Mouse (Mus musculus): ENCODE data around the gene Unk.
"Not testable (repeated sequence)": the region's sequence is repeated elsewhere in the genome, so short reads cannot be mapped to it uniquely, and the experiment has no call there.

Unk gene

DNA sequence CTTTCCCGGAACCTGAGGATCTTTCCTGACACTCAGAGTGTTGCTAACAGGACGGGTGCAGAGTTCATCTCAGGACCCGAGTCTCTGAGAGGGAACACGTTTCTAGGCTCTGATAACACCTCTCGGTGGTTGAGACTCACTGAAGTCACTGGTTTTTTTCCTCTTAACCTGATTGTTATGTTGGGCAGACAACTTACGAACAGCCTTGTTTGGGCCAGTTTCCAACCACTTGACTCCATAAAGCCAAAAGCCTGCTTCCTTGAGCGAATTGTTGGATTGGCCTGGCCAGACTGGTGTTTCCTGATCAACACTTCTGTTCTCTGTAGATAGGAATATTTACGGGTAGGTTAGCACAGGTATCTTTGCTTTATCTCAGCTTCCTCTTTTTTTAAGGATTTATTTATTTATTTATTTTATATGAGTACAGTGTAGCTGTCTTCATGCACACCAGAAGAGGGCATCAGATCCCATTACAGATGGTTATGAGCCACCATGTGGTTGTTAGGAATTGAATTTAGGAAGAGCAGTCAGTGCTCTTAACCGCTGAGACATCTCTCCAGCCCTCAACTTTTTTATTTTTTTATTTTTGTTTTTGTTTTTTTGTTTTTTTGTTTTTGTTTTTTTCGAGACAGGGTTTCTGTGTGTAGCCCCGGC lies 58.7 kb downstream of the Unk start:
- DNase-seq (ENCODE audit: low spot score) = no peak

DNA sequence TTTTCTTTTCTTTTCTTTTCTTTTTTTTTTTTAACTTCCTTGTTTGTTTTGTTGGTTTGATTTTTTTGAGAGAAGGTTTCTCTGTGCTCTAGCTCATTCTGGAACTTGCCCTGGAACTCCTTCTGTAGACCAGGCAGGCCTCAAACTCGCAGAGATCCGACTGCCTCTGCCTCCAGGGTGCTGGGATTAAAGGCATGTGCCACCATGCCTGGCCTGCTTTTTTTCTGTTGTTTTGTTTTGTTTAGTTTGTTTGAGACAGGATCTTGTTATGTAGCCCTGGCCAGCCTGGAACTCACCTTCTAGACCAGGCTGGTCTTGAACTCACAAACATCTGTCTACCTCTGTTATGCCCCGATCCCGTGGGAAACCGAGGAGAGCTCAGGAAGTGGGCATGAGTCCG lies 59.4 kb downstream of the Unk start:
- DNase-seq (ENCODE audit: low spot score) = no peak

DNA sequence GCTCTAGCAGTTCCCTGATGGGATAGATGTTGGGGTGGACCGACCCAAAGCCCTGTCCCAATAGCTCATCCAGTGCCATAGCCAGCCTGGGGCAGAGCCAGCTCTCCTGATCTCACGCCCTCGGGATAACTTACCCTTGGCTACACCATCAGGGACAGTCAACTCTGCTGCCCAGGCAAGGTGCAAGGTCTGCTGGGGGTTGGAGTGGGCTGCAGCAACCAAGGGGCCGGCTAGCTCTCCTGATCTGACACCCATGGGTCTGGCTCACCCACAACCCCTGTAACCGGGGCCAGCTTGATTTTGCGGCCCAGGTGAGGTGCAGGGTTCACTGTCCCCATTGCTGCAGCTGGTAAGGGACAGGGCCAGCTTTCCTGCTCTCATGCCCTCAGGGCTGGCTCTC lies 61.5 kb downstream of the Unk start:
- no peak for DNase-seq (ENCODE audit: low spot score)

DNA sequence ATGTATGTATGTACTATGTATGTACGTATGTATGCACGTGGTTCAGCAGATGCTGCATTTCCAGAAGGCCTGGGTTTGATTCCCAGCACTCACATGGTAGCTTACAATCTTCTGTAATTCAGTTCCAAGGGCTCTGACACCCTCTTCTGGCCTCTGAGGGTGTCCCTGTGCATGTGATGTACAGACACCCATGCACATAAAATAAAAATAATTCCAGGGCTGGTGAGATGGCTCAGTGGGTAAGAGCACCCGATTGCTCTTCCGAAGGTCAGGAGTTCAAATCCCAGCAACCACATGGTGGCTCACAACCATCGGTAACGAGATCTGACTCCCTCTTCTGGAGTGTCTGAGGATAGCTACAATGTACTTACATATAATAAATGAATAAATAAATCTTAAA lies 62.8 kb downstream of the Unk start:
- not testable (repeated sequence) for DNase-seq (ENCODE audit: low spot score)

DNA sequence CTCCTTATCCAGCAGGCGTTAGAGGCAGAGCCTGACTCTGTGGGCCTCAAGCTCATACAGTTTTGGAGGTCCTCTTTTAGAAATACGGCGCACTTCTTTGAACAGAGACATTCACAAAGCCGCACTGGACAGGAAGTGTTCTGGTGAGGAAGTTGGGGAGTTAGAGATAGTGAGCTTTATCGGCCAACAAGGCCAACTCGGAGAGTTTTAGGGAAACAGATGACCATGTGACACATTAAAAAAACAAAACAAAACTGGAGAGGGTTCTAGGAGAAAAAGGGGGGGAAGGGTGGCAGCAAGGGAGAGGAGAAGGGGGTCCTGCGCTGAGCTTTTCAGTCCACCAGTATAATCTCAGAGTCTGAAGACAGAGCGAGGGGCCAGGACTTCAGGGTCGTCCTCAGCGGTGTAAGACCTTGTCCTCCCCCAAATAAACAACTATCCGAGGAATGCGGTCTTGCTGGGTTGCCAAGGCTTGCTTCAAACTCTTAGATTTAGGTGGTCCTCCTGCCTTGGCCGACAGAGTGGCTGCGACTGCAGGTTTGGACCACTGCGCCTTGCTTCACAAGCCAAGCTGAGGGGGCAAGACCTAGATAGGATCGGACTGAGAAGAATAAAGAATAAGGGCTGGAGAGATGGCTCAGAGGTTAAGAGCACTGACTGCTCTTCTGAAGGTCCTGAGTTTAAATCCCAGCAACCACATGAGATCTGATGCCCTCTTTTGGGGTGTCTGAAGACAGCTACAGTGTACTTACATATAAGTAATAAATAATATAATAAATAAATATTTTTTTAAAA lies 63.8 kb downstream of the Unk start:
- peak; percentile 60 for DNase-seq (ENCODE audit: low spot score)

DNA sequence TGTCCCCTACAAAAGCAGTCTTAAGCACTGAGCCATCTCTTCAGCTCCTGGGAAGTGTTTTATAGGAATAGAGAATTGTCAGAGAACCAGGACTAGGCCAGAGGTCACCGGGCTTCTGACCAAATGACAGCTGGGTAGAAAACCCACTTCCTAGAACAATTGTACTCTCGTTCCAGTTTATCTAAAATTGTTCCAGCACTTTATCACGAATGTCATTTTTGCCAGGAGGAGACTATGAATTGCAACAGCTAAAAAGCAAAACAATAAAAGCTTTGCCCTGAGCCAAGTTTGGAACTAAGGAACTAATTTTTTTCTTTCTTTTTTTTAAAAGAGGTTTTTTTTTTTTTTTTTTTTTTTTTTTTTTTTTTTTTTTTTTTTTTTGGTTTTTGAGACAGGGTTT lies 65.5 kb downstream of the Unk start:
- DNase-seq (ENCODE audit: low spot score) = peak; percentile 70

DNA sequence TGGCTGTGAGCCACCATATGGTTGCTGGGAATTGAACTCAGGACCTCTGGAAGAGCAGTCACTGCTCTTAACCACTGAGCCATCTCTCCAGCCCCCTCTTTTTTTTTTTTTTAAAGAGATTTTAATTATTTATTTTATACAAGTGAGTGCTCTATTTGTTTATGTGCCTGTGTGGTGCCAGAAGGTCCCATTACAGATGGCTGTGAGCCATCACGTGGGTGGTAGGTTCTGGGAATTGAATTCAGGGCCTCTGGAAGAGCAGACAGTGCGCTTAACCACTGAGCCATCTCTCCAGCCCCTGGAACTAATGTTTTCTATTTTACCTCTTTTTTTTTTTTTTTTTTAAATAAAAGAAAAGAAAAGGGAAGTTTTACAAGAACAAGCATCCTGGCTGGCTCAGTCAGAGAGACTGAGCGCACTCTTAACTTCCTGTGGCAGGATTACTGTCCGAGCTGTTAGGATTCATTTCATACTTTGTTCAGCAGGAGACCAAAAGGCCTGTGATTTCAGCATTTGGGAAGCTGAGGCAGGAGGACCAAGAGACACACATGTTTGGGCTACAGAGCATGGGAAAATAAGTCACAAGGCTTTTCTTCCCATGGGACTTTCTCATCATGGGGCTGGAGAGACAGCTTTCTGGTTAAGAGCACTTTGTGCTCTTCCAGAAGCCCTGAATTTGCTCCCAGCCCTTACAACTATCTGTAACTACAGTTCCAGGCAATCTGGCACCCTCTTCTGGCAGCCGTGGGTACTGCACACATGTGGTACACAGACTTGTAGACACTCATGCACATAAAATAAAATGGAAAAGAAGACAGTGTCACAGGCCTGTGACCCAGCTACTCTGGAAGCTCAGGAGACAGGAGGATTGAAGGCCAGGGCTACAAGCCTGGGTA lies 66.3 kb downstream of the Unk start:
- no peak for DNase-seq (ENCODE audit: low spot score)

DNA sequence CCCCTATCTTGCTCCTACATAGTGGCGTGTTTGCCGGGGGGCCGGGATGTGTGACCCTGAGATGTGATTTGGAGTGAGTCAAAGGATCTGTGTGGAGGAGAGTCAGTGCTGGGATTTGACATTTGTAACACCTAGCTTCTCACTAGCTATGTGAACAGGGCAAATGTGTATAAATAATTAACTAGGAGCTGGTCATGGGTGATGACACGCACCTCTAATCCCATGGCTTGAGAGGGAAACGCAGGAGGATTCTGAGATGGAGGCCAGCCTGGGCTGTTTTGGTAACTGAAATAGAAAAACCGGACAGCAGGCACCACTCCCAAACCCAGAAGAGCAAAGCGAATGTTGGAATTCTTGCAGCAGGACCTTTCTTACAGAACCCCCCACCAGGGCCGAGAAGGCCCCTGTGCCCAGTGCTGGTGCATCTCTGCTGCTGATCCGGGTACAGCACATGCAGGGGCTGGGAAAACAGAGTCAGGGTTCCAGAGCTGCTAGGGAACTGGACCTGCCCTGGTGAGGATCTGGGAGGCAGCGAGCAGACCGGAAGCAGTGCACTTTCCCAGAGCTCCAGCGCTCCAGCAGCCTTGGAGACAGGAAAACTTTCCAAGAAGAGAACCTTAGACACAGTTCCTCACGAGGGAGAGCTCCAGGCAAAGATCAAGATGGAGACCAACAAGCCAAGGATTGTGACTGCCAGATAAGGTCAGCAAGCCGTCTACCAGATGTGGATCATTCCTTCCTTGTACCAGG lies 68.8 kb downstream of the Unk start:
- no peak for DNase-seq (ENCODE audit: low spot score)

DNA sequence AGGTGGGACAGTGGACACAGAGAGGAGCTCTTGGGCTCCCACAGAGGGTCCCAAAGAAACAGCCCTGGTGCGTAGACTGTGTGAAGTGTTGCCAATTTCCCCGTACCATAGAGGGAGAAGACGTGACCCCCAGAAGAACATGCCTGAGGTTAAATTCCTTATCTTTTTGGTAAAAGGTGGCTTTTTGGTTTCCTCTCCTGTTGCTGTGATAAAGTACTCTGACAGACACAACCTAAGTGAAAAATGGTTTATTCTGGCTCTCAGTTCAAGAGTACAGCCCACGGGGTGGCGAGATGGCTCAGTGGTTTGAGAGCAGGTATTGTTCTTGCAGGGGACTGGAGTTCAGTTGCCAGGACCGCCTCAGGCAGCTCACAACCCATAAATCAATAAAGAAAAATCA lies 69.3 kb downstream of the Unk start:
- DNase-seq (ENCODE audit: low spot score) = no peak

DNA sequence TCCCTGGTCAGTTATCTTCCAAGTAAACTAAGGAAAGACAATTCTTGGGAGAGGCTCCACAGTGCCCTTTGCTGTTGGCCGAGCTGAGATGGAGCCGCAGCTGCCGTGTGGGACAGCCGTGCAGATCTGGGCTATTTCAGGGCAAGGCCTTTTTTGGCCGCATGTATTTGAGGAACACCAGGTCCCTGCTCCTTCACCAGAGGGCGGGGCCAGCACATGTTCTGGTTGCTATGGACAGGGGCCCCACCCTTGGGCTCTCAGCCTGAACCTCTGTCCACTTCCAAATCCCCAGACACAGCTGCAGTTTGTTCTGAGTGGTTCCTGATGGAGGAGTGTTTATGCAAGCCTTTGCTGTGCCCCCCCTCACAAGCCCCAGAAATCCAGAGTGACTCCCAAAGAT lies 70.3 kb downstream of the Unk start:
- DNase-seq (ENCODE audit: low spot score) = no peak

DNA sequence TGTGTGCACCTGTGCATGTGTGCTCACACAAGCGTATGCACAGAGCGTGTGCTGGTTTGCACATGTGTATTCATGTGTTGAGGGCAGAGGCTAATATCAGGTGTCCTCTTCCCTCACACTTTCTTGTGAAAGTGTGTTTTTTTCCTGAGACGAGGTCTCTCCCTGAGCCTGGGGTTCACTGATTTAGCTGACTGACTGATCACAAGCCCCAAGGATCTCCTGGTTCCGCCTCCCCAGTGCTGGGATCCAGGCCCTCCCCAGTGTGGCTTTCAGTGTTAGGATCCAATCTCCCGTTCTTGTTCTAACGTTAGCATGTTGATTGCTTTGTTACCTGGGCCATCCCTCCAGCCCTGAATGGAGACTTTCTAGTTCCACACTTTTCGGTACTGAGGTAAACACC lies 70.7 kb downstream of the Unk start:
- DNase-seq (ENCODE audit: low spot score) = no peak

DNA sequence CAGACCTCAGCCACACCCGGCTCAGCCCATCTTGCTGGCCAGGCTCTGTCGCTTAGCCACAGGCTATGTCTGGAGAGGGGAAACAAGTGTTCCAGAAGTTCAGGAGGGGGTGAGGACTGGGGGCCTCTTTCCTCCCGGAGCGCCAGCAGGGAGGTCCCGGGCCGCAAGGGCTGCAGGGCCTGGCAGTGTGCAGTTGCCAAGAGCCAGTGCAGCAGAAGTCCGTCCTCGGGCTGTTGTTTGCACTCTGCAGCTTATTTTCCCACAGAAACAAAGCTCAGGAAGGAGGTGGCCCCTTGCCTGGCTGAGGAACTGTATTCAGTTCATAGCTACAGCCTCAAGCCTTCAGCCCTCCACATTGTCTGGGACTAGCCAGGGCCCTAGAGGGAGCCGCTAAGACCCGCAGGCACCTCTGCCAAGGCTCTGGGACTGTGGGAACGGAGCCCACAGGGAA lies 71.8 kb downstream of the Unk start:
- DNase-seq (ENCODE audit: low spot score) = no peak

DNA sequence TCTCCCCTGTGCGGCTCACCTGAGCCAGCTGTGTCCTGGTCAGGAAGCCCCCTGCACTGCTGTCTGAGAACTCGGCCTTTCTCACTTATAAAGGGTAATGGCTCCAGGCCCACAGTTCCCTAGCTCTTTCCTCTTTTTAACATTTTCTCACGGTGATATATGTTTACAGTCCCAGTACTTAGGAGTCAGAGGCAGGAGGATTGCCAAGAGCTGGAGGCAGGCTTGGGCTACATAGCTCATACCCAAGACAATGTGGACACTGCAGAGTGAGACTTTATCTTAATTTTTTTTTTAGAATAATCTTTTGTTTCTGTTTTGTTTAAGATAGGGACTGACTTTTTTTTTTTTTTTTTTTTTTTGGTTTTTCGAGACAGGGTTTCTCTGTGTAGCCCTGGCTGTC lies 72.3 kb downstream of the Unk start:
- no peak for DNase-seq (ENCODE audit: low spot score)

DNA sequence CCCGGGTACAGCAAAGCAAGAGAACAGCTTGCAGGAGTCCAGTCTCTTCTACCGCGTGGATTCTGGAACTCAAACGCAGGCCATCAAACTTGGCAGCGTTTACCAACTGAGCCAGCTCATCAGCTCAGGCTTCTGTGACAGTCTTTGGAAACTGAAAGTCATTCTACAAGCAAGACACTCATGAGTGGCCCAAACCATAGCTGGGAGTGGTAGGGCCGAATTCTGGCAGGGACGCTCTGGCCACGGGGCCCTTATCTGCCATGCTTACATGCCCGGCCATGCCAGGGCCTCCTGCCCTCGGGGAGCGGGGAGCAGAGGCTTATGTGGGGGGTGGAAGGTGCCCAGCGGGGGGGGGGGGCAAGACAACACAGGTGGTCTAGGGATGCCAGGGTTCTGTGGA lies 73.5 kb downstream of the Unk start:
- DNase-seq (ENCODE audit: low spot score) = no peak

DNA sequence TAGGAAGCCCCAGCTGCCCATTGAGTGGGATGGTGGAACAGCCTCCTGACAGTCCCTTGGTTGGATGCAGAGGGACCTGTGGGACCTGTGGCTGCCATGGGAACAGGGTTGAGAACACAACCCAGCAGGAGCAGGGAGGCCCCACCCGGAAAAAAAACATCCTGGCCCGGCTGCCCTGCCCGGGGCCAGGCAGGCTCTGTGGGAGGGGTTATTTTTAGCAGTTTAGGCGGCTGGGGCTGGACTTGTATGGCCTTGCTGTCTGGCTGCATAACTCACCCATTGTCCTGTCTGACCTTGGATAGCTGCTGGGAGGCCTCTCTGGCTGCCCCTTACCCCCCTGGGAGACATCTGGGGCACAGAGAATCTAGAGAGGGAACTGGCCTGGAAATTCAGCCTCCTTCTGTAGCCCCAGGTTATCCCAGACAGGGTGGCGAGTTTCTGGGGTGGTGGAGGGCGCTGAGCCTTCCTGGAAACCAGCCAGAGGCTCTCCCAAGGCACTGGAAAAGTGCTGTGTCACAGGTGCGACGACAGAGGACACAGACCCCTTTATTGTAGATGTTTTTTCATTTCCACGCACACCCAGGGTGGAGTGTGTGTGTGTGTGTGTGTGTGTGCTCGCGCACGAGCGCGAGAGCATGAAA lies 74.0 kb downstream of the Unk start:
- peak; percentile 86 for DNase-seq (ENCODE audit: low spot score)

DNA sequence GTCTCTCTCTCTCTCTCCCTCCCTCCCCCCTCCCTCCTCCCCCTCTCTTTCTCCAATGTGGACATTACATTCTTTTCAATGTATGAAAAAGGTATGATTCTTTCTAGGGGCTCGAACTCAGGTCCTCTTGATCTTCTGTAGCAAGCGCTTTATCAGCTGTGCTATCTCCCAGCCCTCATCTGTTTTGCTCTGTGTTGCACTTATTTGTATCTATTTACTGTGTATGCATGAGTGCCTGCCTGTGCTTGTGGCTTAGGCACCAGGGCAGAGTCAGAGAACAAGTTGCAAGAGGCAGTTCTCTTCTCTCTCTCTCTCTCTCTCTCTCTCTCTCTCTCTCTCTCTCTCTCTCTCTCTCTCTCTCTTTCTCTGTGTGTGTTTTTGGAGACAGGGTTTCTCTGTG lies 74.9 kb downstream of the Unk start:
- no peak for DNase-seq (ENCODE audit: low spot score)

DNA sequence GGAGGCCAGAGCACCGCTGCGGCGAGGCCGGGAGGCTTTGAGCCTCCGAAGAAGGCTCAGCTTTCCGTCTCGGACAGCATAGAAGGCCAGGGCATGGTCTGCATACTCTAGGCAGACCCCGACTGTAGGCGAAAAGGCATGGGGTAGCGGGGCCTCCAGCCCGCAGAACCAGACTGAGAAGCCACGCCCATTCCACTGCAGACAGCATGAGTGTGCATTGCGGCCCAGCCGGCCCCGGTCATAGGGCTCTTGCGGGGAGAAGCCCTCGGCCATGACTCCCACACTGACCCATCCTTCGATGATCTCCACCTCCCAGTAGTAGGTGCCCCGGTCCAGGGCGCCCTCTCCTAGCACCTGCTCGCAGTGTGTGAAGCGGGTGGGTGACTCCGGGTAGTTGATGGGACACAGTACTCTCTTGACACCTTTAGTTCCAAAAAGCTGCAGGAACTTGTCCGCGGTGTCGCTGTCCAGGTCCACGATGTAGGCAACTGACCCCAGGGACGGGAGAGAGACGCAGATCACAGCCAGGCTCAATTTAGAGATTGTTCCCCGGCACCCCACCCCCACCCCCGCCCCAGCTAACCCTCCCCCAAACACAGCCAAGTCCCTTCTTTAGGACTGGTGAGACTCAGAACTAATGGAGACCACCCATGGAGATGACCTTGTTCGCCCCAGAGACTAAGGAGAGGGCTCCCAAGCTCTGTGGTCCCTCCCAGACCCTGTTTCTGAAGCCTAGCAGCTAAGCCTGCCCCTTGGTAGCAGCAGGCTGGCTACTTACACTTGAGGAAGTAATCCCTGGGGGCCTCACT lies 76.2 kb downstream of the Unk start:
- no peak for DNase-seq (ENCODE audit: low spot score)

DNA sequence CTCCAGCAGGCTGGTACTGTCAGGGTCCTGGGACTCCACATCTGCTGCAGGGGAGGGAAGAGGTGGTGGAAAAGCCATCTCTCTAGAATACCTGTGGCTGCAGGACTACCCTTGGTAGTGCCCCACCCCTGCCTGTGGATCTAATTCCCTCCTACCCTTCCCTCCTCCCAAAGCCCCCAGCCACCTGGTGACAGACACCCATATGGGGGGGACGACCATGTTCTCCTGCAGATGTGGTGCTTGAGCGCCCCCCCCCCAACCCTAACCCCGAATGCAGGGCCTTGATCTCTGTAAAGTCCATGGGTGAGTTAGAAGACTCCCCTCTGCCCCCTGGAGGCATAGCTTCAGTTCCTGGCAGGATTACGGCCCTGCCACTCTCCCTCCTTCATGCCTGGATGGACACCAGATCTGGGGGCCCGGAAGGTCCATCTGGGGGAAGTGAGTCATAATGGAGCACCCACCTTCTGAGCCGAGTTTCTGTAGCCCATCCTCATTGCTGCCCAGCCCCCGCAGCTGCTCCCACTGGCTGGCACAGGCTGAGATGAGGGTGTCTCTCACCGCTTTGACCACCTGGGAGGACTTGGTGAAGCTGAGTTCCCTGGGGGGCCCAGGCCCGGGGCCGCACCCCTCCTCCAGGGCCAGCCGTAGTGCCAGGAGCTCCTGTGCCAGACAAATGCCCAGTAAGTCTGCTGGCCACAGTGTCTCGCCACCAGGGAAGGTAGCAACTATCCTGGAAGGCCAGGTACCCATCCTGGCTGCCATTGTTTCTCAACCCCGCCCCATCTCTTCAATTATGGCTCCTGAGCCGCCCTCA lies 77.0 kb downstream of the Unk start:
- DNase-seq (ENCODE audit: low spot score) = no peak

DNA sequence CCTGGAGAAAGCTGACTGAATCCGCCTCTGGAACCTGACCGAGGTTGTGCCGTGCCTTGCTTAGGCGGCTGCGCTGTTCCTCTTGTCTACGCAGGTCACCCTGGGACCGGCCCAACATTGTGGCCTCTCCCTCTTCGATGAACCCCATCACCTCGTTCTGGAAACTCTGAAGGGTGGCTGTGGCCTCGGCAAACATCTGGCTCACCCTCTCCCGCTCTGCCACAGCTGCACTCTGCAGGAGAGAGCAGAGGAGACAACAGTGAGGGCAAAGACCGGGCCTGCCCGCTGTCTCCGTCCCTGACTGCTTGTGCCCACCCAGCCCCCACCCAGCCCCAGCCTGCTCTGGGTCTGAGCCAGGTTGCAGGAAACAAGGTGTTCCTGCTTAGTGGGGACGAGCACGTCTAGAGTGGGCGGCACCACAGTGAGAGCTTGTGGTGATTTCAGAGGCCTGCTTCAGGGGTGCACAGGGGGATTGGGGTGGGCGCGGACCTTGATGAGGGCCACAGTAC lies 77.7 kb downstream of the Unk start:
- DNase-seq (ENCODE audit: low spot score) = no peak
